8 mouse cellular contexts compared by ENCODE assay signal in genomic region chr2:119995391-119996281, GRCm38 (mm10). TPM values are rescaled to one million over a fixed set of nuclear protein-coding genes. Genes with fewer than 3 reads are reported as not detected.
DNase-seq lines count a peak whose midpoint lies in the region; ATAC-seq and TF ChIP-seq lines count a peak whose summit lies in the region.

No protein-coding gene starts in this region.

- no peak for ATAC-seq in forebrain, embryonic 12.5 days (ENCODE audit: low FRiP score)
- no peak for ATAC-seq in hindbrain, embryonic 15.5 days (ENCODE audit: low FRiP score, low read depth)
- ATAC-seq in lung, postnatal 0 days, result peak; percentile 17
- no peak for ATAC-seq in erythroblast, adult 5-6 weeks (replicated peaks; ENCODE audit: low FRiP score, poor library complexity, severe bottlenecking)

- peak overlapping the region; percentile 10; the same call in 1 of the 2 replicates for H3K27ac ChIP-seq in liver, adult 2 months (replicated peaks; ENCODE audit: insufficient read depth, low read depth, low read length)
- H3K27ac ChIP-seq in forebrain, embryonic 12.5 days, result peak overlapping the region; percentile 31; the same call in 1 of the 2 replicates
- H3K27ac ChIP-seq in hindbrain, embryonic 15.5 days (replicated peaks), result peak overlapping the region; percentile 68
- H3K27ac ChIP-seq in lung, postnatal 0 days (ENCODE audit: low read length), result peak overlapping the region; percentile 76

- H3K27me3 ChIP-seq in liver, adult 2 months (ENCODE audit: control insufficient read depth, insufficient read depth, low read length), result no peaks in the 10 kb centered on the region
- H3K27me3 ChIP-seq in forebrain, embryonic 12.5 days, result no peaks in the 10 kb centered on the region
- no peaks in the 10 kb centered on the region for H3K27me3 ChIP-seq in hindbrain, embryonic 15.5 days
- no peaks in the 10 kb centered on the region for H3K27me3 ChIP-seq in lung, postnatal 0 days (replicated peaks; ENCODE audit: insufficient read depth, low read length)

- no peak overlapping the region for H3K9ac ChIP-seq in liver, adult 2 months (ENCODE audit: low read depth, low read length)
- H3K9ac ChIP-seq in forebrain, embryonic 12.5 days, result no peak overlapping the region
- no peak overlapping the region for H3K9ac ChIP-seq in hindbrain, embryonic 15.5 days
- H3K9ac ChIP-seq in lung, postnatal 0 days (replicated peaks; ENCODE audit: low read depth), result peak overlapping the region; percentile 26; the same call in 1 of the 2 replicates

- WGBS in liver, adult 2 months, result 65% methylated on average over 9 of the region's 9 CpGs
- 72% methylated on average over 9 of the region's 9 CpGs for WGBS in forebrain, embryonic 12.5 days
- WGBS in hindbrain, embryonic 15.5 days, result 72% methylated on average over 9 of the region's 9 CpGs
- 20% methylated on average over 9 of the region's 9 CpGs for WGBS in lung, postnatal 0 days

- no peak overlapping the region for H3K4me2 ChIP-seq in forebrain, embryonic 12.5 days
- H3K4me2 ChIP-seq in hindbrain, embryonic 15.5 days, result no peak overlapping the region
- H3K4me2 ChIP-seq in lung, postnatal 0 days (replicated peaks; ENCODE audit: low read depth, low read length), result no peak overlapping the region

- no peak for TF ChIP-seq CTCF in liver, adult 2 months (IDR thresholded peaks at IDR 0.05; ENCODE audit: low read depth, low read length)
- no peak for TF ChIP-seq CTCF in lung, postnatal 0 days (IDR thresholded peaks at IDR 0.05)

- DNase-seq in liver, adult 2 months (ENCODE audit: extremely low read depth, low read depth, low spot score), result peak; percentile 14
- no peak for DNase-seq in liver
- DNase-seq in lung, postnatal 0 days (ENCODE audit: low spot score), result peak; percentile 69
- DNase-seq in left cerebral cortex, adult 9 months (ENCODE audit: low spot score in 2 of 2), result no peak
- DNase-seq in retina, postnatal 1 day, result no peak

- no peaks in the 10 kb centered on the region for H3K9me3 ChIP-seq in forebrain, embryonic 12.5 days
- H3K9me3 ChIP-seq in hindbrain, embryonic 15.5 days, result no peaks in the 10 kb centered on the region
- H3K9me3 ChIP-seq in lung, postnatal 0 days (ENCODE audit: low read length), result no peaks in the 10 kb centered on the region

- TF ChIP-seq POLR2A in liver, adult 2 months (IDR thresholded peaks at IDR 0.05; ENCODE audit: extremely low read depth, insufficient read depth, low read length), result no peak

- H3K4me3 ChIP-seq in liver, adult 2 months (ENCODE audit: insufficient read depth, low read depth, low read length), result no peak overlapping the region
- no peak overlapping the region for H3K4me3 ChIP-seq in forebrain, embryonic 12.5 days (replicated peaks)
- no peak overlapping the region for H3K4me3 ChIP-seq in hindbrain, embryonic 15.5 days
- H3K4me3 ChIP-seq in lung, postnatal 0 days (ENCODE audit: low read depth, low read length), result no peak overlapping the region

- no peaks in the 10 kb centered on the region for H3K36me3 ChIP-seq in liver, adult 2 months (ENCODE audit: control insufficient read depth, insufficient read depth, low read length)
- H3K36me3 ChIP-seq in forebrain, embryonic 12.5 days (replicated peaks), result 0 out of 2 replicates have a peak, but pooled peaks cover 2% of the 10 kb centered on the region
- peaks cover 11% of the 10 kb centered on the region; the same call in 1 of the 2 replicates for H3K36me3 ChIP-seq in hindbrain, embryonic 15.5 days
- no peaks in the 10 kb centered on the region for H3K36me3 ChIP-seq in lung, postnatal 0 days (ENCODE audit: insufficient read depth, low read length)

- no peak for TF ChIP-seq EP300 in lung, postnatal 0 days (IDR thresholded peaks at IDR 0.05)

- no peaks in the 10 kb centered on the region for H3K4me1 ChIP-seq in liver, adult 2 months (ENCODE audit: control insufficient read depth, insufficient read depth, low read length)
- H3K4me1 ChIP-seq in forebrain, embryonic 12.5 days, result no peaks in the 10 kb centered on the region
- peaks cover 6% of the 10 kb centered on the region; the same call in 1 of the 2 replicates for H3K4me1 ChIP-seq in hindbrain, embryonic 15.5 days (replicated peaks)
- H3K4me1 ChIP-seq in lung, postnatal 0 days (ENCODE audit: insufficient read depth, low read depth, low read length), result peaks cover 13% of the 10 kb centered on the region

- no peaks in the 10 kb centered on the region for H3K79me2 ChIP-seq in liver, adult 2 months (ENCODE audit: control insufficient read depth, insufficient read depth, low read length)

RNA-seq across cellular contexts. Expression of gene Mapkbp1, which starts 23.1 kb away (rescaled TPM):
- 2.9 and 3.3 TPM in 2 replicates for total RNA-seq in liver, adult 2 months (2014; rRNA removed)
- 2.2 and 4.6 TPM in 2 replicates for polyA plus RNA-seq in liver, adult 2 months (2012; rRNA removed)
- polyA plus RNA-seq in forebrain, embryonic 12.5 days (2016; fragmentation: Nextera tagmentation; extraction: Ambion mirVana), result 4.6 and 5.3 TPM in 2 replicates
- 7.2 and 9.8 TPM in 2 replicates for polyA plus RNA-seq in hindbrain, embryonic 15.5 days (2015; fragmentation: Nextera tagmentation; extraction: Ambion mirVana)
- polyA plus RNA-seq in lung, postnatal 0 days (2015; fragmentation: Nextera tagmentation; extraction: Ambion mirVana), result 2.5 and 2.6 TPM in 2 replicates
- 0.38 and 3.3 TPM in 2 replicates for total RNA-seq in erythroblast, adult 5-6 weeks (2015; ENCODE audit: low replicate concordance)
- total RNA-seq in erythroblast, adult 5-6 weeks (2017; ENCODE audit: low replicate concordance), result 2.0 and 3.5 TPM in 2 replicates

RNA-seq across cellular contexts. Expression of gene Jmjd7, which starts 31.6 kb away (rescaled TPM):
- 1.7 and 2.8 TPM in 2 replicates for total RNA-seq in liver, adult 2 months (2014; rRNA removed)
- 4.6 and 6.5 TPM in 2 replicates for polyA plus RNA-seq in liver, adult 2 months (2012; rRNA removed)
- polyA plus RNA-seq in forebrain, embryonic 12.5 days (2016; fragmentation: Nextera tagmentation; extraction: Ambion mirVana), result 19.3 and 20.2 TPM in 2 replicates
- polyA plus RNA-seq in hindbrain, embryonic 15.5 days (2015; fragmentation: Nextera tagmentation; extraction: Ambion mirVana), result 18.2 and 19.5 TPM in 2 replicates
- 18.1 and 22.6 TPM in 2 replicates for polyA plus RNA-seq in lung, postnatal 0 days (2015; fragmentation: Nextera tagmentation; extraction: Ambion mirVana)
- total RNA-seq in erythroblast, adult 5-6 weeks (2015; ENCODE audit: low replicate concordance), result 1.5 TPM in 1 of 2 replicates, not detected in the other
- 2.4 TPM in 1 of 2 replicates, not detected in the other for total RNA-seq in erythroblast, adult 5-6 weeks (2017; ENCODE audit: low replicate concordance)

RNA-seq across cellular contexts. Expression of gene Gm28042, which starts 31.7 kb away (rescaled TPM):
- 0.13 and 1.5 TPM in 2 replicates for total RNA-seq in liver, adult 2 months (2014; rRNA removed)
- polyA plus RNA-seq in liver, adult 2 months (2012; rRNA removed), result 0.91 and 1.8 TPM in 2 replicates
- 6.9 and 7.3 TPM in 2 replicates for polyA plus RNA-seq in forebrain, embryonic 12.5 days (2016; fragmentation: Nextera tagmentation; extraction: Ambion mirVana)
- polyA plus RNA-seq in hindbrain, embryonic 15.5 days (2015; fragmentation: Nextera tagmentation; extraction: Ambion mirVana), result 4.8 and 6.1 TPM in 2 replicates
- 0.69 and 0.70 TPM in 2 replicates for polyA plus RNA-seq in lung, postnatal 0 days (2015; fragmentation: Nextera tagmentation; extraction: Ambion mirVana)
- total RNA-seq in erythroblast, adult 5-6 weeks (2015; ENCODE audit: low replicate concordance), result 0.96 TPM in 1 of 2 replicates, not detected in the other
- total RNA-seq in erythroblast, adult 5-6 weeks (2017; ENCODE audit: low replicate concordance), result 2.0 TPM in 1 of 2 replicates, not detected in the other

RNA-seq across cellular contexts. Expression of gene Pla2g4b, which starts 37.6 kb away (rescaled TPM):
- 0.37 and 1.7 TPM in 2 replicates for total RNA-seq in liver, adult 2 months (2014; rRNA removed)
- polyA plus RNA-seq in liver, adult 2 months (2012; rRNA removed), result 2.0 and 2.4 TPM in 2 replicates
- polyA plus RNA-seq in forebrain, embryonic 12.5 days (2016; fragmentation: Nextera tagmentation; extraction: Ambion mirVana), result 3.4 and 3.6 TPM in 2 replicates
- polyA plus RNA-seq in hindbrain, embryonic 15.5 days (2015; fragmentation: Nextera tagmentation; extraction: Ambion mirVana), result 3.3 and 3.6 TPM in 2 replicates
- polyA plus RNA-seq in lung, postnatal 0 days (2015; fragmentation: Nextera tagmentation; extraction: Ambion mirVana), result 0.18 and 0.92 TPM in 2 replicates
- 0.63 TPM in 1 of 2 replicates, not detected in the other for total RNA-seq in erythroblast, adult 5-6 weeks (2015; ENCODE audit: low replicate concordance)
- 3.0 and 5.0 TPM in 2 replicates for total RNA-seq in erythroblast, adult 5-6 weeks (2017; ENCODE audit: low replicate concordance)

Comparison
In these comparisons a context has a peak if more than half of its experiments do, and no peak if none do; other contexts are left out.
1. DNase-seq: peak in liver, adult 2 months (single experiment) and lung, postnatal 0 days (single experiment); none in liver (single experiment), left cerebral cortex, adult 9 months (0 of 2) and retina, postnatal 1 day (single experiment).
2. H3K27ac ChIP-seq: peak in every context shown above with its lines; median percentile 76 in lung, postnatal 0 days; 68 in hindbrain, embryonic 15.5 days; 31 in forebrain, embryonic 12.5 days; 10 in liver, adult 2 months.